Mouse (Mus musculus): ENCODE measurements at regions not wholly inside any gene's neighbourhood (a gene's known extent, or its start where the extent isn't known, plus 50 kb on each side); places are given as distances from the start of the nearest gene placed in this dataset.

GRCm38 (mm10) chr14:17083907-17084306, 265.0 kb upstream of the Rarb start:
- TF ChIP-seq MAFK (IDR thresholded peaks at IDR 0.05; ENCODE audit: insufficient replicate concordance, low read length) (no peak), POLR2A (IDR thresholded peaks at IDR 0.05; ENCODE audit: low read depth, low read length) (no peak), ELF1 (IDR thresholded peaks at IDR 0.05; ENCODE audit: low read depth, low read length) (no peak), CTCF (conservative IDR thresholded peaks at IDR 0.05 in 1 of 2, IDR thresholded peaks at IDR 0.05 in 1 of 2; ENCODE audit: low read depth in 2 of 2, low read length in 2 of 2) (no peak), ZNF384 (IDR thresholded peaks at IDR 0.05; ENCODE audit: low read depth, low read length) (no peak)

Data from CH12.LX (cell line).